Mouse (Mus musculus): ENCODE results near the gene Palm.
"Not testable (repeated sequence)": the region's sequence is repeated elsewhere in the genome, so short reads cannot be mapped to it uniquely, and the experiment has no call there.

The Palm gene

GRCm38 (mm10) chr10:79793051-79793737 lies at the start of gene Palm:
Gene Palm, plus strand, starts transcription at chr10:79793572.
- in situ Hi-C loops (cut with MboI; ENCODE audit: low sequenced_read_pairs), result no loop called here

- in situ Hi-C loops (cut with MboI; ENCODE audit: low sequenced_read_pairs), result no loop called here
Observed at GRCm38 (mm10) chr10:79743650-79744365, 49.6 kb upstream of the Palm start.

DNA sequence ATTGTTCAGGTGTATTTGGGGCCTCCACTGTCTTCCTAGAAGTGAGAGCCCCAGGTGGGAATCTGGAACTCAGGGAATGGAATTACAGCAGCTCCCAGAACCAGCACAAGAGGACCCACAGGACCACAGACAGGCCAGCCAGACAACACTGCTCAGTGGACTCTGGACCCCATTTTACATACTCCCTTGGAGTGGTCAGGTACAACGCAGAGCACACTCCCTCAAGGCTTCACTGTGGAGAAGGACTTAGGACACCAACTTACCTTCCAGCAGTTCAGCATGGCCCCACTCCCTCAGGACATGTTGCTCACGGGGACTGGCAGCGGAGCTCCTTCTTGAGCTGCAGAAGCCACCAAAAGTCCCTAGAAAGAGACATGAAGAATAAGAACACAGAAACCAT lies 48.0 kb upstream of the Palm start:
- in situ Hi-C loops (cut with MboI; ENCODE audit: low sequenced_read_pairs), result no loop called here

- in situ Hi-C loops (cut with MboI; ENCODE audit: low sequenced_read_pairs), result no loop called here
Observed at GRCm38 (mm10) chr10:79745898-79746773, 47.2 kb upstream of the Palm start, which contains the start of gene Polrmt. Gene Polrmt, minus strand, starts transcription at chr10:79746581.

DNA sequence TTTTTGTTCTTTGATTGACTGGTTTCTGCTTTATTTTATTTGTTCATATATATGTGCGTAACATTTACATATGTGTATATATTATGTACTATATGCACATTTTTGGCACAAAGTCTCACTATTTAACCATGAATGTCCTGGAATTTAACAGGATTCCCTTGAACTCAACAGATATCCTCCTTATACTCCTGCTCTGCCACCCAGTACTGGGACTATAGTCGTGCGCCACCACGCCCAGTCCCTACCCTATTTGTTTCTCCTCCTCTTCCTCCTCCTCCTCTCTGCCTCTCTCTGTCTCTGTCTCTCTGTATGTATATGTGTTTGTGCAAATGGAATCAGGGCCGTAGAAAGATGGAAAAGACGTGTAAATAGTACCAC lies 46.6 kb upstream of the Palm start:
- in situ Hi-C loops (cut with MboI; ENCODE audit: low sequenced_read_pairs), result no loop called here

DNA sequence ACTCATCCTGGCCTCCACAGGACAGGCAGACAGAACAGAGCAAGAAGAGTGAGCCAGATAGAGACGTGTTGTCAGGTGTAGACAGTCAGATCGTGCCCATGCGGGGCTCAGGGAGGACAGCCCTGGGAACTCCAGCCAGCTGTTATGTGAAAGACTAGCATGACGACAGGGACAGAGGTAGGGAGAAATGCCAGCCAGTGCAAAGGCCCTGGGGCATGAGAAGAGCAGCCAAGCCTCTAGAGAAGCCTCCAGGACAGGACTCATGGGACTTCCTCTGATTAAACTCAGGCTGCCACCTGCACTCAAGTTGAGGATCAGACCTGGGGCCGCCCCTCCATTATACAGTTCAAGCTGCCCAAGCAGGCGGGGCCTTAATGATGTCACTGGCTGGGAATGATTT lies 44.9 kb upstream of the Palm start:
- in situ Hi-C loops (cut with MboI; ENCODE audit: low sequenced_read_pairs), result no loop called here

- in situ Hi-C loops (cut with MboI; ENCODE audit: low sequenced_read_pairs), result no loop called here
Observed at GRCm38 (mm10) chr10:79754856-79755516, 38.4 kb upstream of the Palm start, which contains the start of gene Fgf22. Gene Fgf22, plus strand, starts transcription at chr10:79755076.

- in situ Hi-C loops (cut with MboI; ENCODE audit: low sequenced_read_pairs), result no loop called here
Observed at GRCm38 (mm10) chr10:79755854-79756253, 37.5 kb upstream of the Palm start.

DNA sequence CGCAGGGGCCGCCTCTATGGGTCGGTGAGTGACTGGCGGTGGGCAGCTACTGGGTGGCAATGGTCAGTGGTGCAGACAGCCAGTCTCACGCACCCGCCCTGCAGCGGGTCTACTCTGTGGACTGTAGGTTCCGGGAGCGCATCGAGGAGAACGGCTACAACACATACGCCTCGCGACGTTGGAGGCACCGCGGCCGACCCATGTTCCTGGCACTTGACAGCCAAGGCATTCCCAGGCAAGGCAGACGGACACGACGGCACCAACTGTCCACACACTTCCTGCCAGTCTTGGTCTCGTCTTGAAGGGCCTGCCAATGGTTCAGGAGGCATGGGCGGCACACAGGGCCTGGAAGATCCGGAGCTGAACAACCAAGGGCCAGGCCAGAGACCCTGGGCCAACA lies 36.7 kb upstream of the Palm start:
- in situ Hi-C loops (cut with MboI; ENCODE audit: low sequenced_read_pairs), result no loop called here

DNA sequence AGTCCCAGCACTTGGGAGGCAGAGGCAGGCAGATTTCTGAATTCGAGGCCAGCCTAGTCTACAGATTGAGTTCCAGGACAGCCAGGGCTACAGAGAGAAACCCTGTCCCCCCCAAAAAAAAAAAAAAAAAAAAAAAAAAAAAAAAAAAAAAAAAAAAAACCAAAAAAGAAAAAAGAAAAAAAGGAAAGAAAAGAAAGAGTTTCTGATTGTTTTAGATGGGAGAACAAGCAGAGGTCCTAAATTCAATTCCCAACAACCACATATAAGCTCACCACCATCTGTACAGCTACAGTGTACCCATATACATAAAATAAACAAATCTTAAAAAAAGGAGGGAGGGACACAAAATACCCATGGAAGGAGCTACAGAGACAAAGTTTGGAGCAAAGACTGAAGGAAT lies 33.7 kb upstream of the Palm start:
- in situ Hi-C loops (cut with MboI; ENCODE audit: low sequenced_read_pairs), result not testable (repeated sequence)

DNA sequence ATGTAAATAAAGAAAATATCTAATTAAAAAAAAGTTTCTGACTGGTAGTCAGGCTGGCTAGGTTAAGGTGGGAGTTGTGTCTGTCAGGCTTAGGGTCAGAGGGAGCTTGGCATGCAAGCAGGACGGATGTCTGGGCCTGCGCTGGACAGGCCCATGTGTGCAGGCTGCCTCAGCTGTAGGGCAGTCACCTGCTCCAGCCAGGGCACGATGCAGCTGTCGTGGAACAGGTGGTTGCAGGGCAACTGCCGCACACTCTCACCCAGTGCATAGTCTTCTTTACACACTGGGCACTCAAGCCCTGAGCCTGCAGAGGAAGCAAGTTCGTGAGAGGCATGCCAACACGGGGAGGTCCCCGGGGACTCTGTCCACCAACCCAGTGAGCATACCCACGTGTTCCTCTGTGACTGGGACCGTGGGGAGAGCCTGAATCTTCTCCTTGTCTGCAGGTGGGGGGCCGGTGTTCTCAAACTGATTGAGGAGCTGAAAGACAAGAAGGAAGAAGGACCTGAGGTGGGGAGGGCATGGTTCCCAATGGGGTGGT lies 32.7 kb upstream of the Palm start:
- in situ Hi-C loops (cut with MboI; ENCODE audit: low sequenced_read_pairs), result no loop called here

DNA sequence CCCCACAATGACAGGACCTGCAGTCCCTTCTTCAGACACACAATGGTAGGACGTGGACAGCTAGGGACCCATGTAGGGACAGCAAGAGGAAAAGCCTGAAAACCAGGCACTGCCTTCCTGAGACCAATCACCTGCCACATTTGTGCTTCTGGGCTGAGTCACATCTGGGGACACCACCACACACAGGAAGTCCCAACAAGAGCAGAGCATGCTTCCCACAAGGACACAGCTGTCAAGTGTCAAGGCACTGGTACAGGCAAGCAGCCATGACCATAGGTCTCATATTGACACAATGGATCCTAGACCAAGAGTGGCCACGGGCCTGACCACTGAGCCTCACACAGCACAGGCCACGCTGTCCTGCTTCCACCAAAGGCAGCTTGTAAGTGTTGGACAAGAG lies 30.5 kb upstream of the Palm start:
- in situ Hi-C loops (cut with MboI; ENCODE audit: low sequenced_read_pairs), result no loop called here

DNA sequence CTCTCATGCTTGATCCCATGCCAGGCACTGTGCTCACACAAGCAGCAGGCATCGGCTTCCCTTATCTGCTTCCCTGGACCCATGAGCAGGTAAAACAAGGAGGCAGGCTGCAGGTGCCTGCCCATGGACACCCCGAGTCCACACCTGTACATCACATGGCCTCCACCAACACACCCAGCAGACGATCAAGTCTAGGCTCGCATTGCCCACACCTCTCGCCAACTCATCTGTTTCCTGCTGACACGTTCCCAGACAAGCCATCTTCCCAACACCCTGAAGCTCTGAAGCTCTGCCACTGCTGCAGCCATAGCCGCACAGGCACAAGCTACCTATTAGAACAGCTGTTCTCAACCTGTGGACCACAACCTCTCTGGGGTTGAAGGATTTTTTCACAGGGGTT lies 29.1 kb upstream of the Palm start:
- in situ Hi-C loops (cut with MboI; ENCODE audit: low sequenced_read_pairs), result no loop called here

DNA sequence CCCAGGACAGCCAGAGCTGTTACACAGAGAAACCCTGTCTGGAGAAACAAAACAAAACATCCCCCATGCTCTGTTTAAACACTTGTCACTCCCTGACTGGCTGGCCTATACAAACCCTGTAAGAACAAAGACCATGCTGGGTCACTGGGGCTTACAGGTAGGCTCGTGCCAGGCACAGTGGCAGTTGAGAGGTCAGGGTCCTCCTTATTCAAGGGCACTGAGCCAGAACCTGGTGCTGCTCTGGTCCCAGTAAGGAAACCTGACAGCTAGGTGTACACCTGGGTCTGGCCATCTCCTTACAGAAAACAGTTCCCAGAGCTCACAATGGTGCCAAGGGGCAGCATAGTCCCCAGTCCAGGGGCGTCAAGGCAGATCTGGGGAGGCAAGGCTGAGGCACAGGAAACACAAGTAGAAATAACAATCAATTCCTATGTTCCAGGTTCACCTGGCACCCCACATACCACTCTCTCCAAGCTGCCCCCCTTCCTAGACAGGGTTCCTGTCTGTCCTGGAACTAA lies 28.1 kb upstream of the Palm start:
- in situ Hi-C loops (cut with MboI; ENCODE audit: low sequenced_read_pairs), result no loop called here

GRCm38 (mm10) chr10:79766001-79766507 lies 27.3 kb upstream of the Palm start:
- in situ Hi-C loops (cut with MboI; ENCODE audit: low sequenced_read_pairs), result no loop called here

DNA sequence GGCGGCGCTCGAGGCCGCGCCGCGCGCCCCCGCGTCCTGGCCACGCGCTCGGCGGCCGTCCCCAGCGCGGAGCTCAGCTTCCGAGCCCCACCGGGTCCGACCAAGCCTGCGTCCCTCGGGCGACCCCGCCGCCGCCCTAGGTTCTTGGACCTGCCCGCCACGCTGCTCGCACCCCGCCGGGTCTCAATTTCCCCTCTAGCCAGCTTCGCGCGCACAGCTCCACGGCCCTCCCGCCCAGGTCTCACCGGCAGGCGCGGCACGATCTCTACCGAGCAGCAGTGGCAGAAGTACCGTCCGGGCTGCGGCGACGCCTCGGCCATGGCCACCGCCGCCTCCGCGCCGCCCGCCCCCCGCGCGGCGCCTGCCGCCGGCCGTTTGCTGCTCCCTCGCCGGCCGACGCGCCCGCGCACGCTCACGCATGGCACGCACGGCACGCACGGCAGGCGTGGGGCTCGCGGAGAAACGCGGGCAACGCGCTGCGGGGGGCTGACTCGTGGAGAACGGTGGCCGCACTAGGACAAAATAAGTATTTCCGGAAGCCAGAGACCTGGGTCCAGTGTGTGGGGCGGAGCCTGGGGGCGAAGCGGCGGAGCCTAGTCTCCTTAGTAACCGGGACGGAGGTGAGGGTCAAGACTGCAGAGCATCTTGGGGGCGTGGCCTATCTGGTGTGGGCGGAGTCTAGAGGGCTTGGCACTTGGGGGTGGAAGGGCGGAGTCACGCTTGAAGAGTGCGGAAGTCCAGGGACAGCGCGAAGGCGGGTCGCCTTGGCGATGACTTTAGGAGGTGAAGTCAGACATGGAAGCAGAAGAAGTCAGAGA lies 26.7 kb upstream of the Palm start, which contains the start of gene Rnf126:
Gene Rnf126, minus strand, starts transcription at position 445 of the 818 bp plus-strand sequence.
- in situ Hi-C loops (cut with MboI; ENCODE audit: low sequenced_read_pairs), result no loop called here

- in situ Hi-C loops (cut with MboI; ENCODE audit: low sequenced_read_pairs), result no loop called here
Observed at GRCm38 (mm10) chr10:79767372-79768244, 25.8 kb upstream of the Palm start.

GRCm38 (mm10) chr10:79768400-79768799 lies 25.0 kb upstream of the Palm start:
- in situ Hi-C loops (cut with MboI; ENCODE audit: low sequenced_read_pairs), result no loop called here

Data from CH12F3 (cell line).